Mouse (Mus musculus) erythroblast, embryonic 14.5 days (primary cell): Measurements from ENCODE around the gene Elovl5. TPM values are rescaled to one million over a fixed set of nuclear protein-coding genes. Genes with fewer than 3 reads are reported as not detected.
A peak's percentile ranks its signal among the peaks of the same experiment; 100 is the strongest.
"Not testable (repeated sequence)": the region's sequence is repeated elsewhere in the genome, so short reads cannot be mapped to it uniquely, and the experiment has no call there.

Experiments used
- H3K27me3 ChIP-seq: 2 replicates; pipeline ENCODE4 v1.6.1; 2012; ENCODE audit warnings: inconsistent platforms; ENCODE audit not compliant: control insufficient read depth
- H3K36me3 ChIP-seq: 2 replicates; pipeline ENCODE4 v1.6.1; 2012; ENCODE audit warnings: mild to moderate bottlenecking, inconsistent platforms; ENCODE audit not compliant: control insufficient read depth
- H3K4me1 ChIP-seq: 2 replicates; pipeline ENCODE4 v1.6.1; 2012; ENCODE audit warnings: inconsistent platforms; ENCODE audit not compliant: control insufficient read depth
- H3K4me3 ChIP-seq: replicated peaks from 2 replicates; pipeline ENCODE3; 2012; ENCODE audit warnings: moderate library complexity, mild to moderate bottlenecking, inconsistent platforms
- H3K9me3 ChIP-seq: 2 replicates; pipeline ENCODE4 v1.6.1; 2012; ENCODE audit warnings: low read length, inconsistent platforms, mixed read lengths; ENCODE audit not compliant: control insufficient read depth
- GATA1 ChIP-seq: IDR thresholded peaks from 2 replicates; pipeline ENCODE4 v1.6.1; 2012; ENCODE audit warnings: low read length, inconsistent platforms, mixed read lengths
- TAL1 ChIP-seq: IDR thresholded peaks from 3 replicates; pipeline ENCODE4 v1.6.1; 2012; ENCODE audit warnings: low read length, inconsistent platforms, mixed read lengths
- polyA plus RNA-seq: library from polyadenylated mRNA; stranded (reverse); fragments of >175 nt; gene quantifications from 2 replicates; pipeline ENCODE4 v1.2.3, GENCODE M21; 2012

Elovl5 gene
- polyA plus RNA-seq, 1 experiment, result 0.09 TPM

- not testable (repeated sequence) for H3K9me3 ChIP-seq, H3K27me3 ChIP-seq, H3K36me3 ChIP-seq
- Histone ChIP-seq H3K4me3 (peak overlapping the region; percentile 57), H3K4me1 (peaks cover 48% of the 10 kb centered on the region)
- peak; percentile 76 for TF ChIP-seq TAL1
- TF ChIP-seq GATA1, result peak; percentile 83
Observed at GRCm38 (mm10) chr9:77993538-77994255, 76.5 kb downstream of the Elovl5 start.

- TF ChIP-seq TAL1 (no peak), GATA1 (no peak)
- Histone ChIP-seq H3K27me3 (no peaks in the 10 kb centered on the region), H3K4me1 (peaks cover 52% of the 10 kb centered on the region), H3K4me3 (peak overlapping the region; percentile 57), H3K9me3 (no peaks in the 10 kb centered on the region), H3K36me3 (peaks cover 2% of the 10 kb centered on the region; the same call in 1 of the 2 replicates)
Observed at GRCm38 (mm10) chr9:77995235-77995634, 78.1 kb downstream of the Elovl5 start.

GRCm38 (mm10) chr9:78000586-78001500, 83.7 kb downstream of the Elovl5 start:
- Histone ChIP-seq H3K27me3 (peaks cover 11% of the 10 kb centered on the region), H3K4me3 (no peak overlapping the region), H3K9me3 (no peaks in the 10 kb centered on the region), H3K4me1 (peaks cover 23% of the 10 kb centered on the region), H3K36me3 (no peaks in the 10 kb centered on the region)
- TF ChIP-seq GATA1 (no peak), TAL1 (no peak)

GRCm38 (mm10) chr9:78003278-78003677, 86.1 kb downstream of the Elovl5 start:
- no peaks in the 10 kb centered on the region for H3K9me3 ChIP-seq
- H3K4me3 ChIP-seq, result no peak overlapping the region
- TF ChIP-seq GATA1 (no peak), TAL1 (no peak)
- peaks cover 31% of the 10 kb centered on the region for H3K4me1 ChIP-seq
- peaks cover 11% of the 10 kb centered on the region for H3K27me3 ChIP-seq
- H3K36me3 ChIP-seq, result no peaks in the 10 kb centered on the region

- H3K9me3 ChIP-seq, result no peaks in the 10 kb centered on the region
- peaks cover 23% of the 10 kb centered on the region for H3K4me1 ChIP-seq
- TF ChIP-seq GATA1, result no peak
- no peaks in the 10 kb centered on the region for H3K36me3 ChIP-seq
- no peak overlapping the region for H3K4me3 ChIP-seq
- peaks cover 20% of the 10 kb centered on the region for H3K27me3 ChIP-seq
Observed at GRCm38 (mm10) chr9:78005481-78005880, 88.3 kb downstream of the Elovl5 start.

GRCm38 (mm10) chr9:78006209-78007001, 89.2 kb downstream of the Elovl5 start:
- H3K4me3 ChIP-seq, result no peak overlapping the region
- no peaks in the 10 kb centered on the region for H3K36me3 ChIP-seq
- H3K27me3 ChIP-seq, result peaks cover 26% of the 10 kb centered on the region

GRCm38 (mm10) chr9:78009382-78009781, 92.2 kb downstream of the Elovl5 start:
- TF ChIP-seq TAL1, result no peak
- Histone ChIP-seq H3K4me1 (peaks cover 17% of the 10 kb centered on the region), H3K27me3 (peaks cover 18% of the 10 kb centered on the region), H3K9me3 (no peaks in the 10 kb centered on the region), H3K36me3 (no peaks in the 10 kb centered on the region), H3K4me3 (no peak overlapping the region)

More at GRCm38 (mm10) chr9:78006209-78007001, 89.2 kb downstream of the Elovl5 start:
- peaks cover 17% of the 10 kb centered on the region for H3K4me1 ChIP-seq
- H3K9me3 ChIP-seq, result no peaks in the 10 kb centered on the region
- TF ChIP-seq TAL1, result no peak
- no peak for TF ChIP-seq GATA1

GRCm38 (mm10) chr9:78010187-78010586, 93.0 kb downstream of the Elovl5 start:
- TF ChIP-seq GATA1, result no peak
- no peak for TF ChIP-seq TAL1
- peaks cover 17% of the 10 kb centered on the region for H3K27me3 ChIP-seq
- no peaks in the 10 kb centered on the region for H3K9me3 ChIP-seq

More at GRCm38 (mm10) chr9:78010187-78010586, 93.0 kb downstream of the Elovl5 start:
- Histone ChIP-seq H3K4me3 (no peak overlapping the region), H3K4me1 (peaks cover 13% of the 10 kb centered on the region), H3K36me3 (no peaks in the 10 kb centered on the region)
